Mouse (Mus musculus) forelimb bud, embryonic 11.5 days (tissue): ENCODE measurements at regions not wholly inside any gene's neighbourhood (a gene's known extent, or its start where the extent isn't known, plus 50 kb on each side); places are given as distances from the start of the nearest gene placed in this dataset.

ENCODE experiments used
- DNase-seq: peaks from one replicate; pipeline ENCODE4 v3.0.0-alpha.2; 2012; ENCODE audit warnings: low read depth, low spot score

DNA sequence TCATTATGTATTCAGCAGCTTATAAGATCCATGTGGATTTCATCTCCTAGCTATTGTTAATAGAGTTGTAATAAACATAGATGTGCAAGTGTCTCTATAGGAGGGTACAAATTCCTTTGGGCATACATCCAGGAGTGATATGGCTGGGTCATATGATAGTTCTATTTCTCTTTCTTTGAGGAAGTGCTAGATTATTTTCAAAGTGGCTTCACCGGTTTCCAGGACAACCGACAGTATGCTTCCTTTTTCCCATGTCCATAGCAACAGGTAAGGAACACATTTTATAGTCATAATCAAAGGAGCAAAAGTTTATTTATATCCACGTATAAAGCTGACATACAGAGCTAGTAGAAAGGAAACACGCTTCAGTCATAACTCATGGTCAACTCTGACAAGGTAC is 710.2 kb upstream of the Tenm4 start:
- no peak for DNase-seq

DNA sequence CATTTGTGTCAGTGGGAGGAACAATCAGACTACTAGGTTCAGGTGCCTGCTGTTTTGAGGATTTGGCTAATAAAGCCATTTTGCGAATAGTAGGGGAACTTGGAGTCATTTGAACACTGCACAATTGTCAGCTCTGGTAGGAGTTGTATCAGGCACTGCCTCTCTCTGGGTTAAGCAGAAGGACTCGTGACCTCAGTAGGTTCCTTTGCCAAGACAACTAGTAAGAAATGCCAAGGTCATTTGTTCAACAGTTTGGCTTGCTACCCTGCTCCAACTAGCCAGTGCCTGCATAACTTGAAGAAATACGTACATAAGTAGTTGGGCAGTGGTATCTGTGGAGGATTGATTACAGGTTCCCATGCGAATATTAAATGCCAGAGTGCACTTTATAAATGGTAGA is 705.5 kb upstream of the Tenm4 start:
- no peak for DNase-seq

DNA sequence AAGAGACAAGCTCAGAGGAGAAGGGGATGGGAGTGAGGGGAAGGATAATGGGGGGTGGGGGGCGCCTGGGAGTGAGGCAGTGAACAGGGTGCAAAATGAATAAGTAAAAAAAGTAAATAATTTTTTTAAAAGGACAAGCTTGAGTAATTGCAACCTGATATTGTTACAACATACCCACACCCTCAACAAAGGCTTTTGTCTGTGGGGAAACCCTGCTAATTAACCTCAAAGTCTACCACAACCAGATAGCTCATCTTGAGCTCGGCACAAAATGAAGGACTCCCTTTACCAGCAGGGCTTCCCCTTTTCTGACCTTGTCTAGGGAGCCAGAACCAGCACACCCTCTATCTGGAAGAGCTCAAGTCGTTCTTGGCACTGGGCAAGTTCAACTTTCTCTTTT is 704.0 kb upstream of the Tenm4 start:
- DNase-seq, result no peak

DNA sequence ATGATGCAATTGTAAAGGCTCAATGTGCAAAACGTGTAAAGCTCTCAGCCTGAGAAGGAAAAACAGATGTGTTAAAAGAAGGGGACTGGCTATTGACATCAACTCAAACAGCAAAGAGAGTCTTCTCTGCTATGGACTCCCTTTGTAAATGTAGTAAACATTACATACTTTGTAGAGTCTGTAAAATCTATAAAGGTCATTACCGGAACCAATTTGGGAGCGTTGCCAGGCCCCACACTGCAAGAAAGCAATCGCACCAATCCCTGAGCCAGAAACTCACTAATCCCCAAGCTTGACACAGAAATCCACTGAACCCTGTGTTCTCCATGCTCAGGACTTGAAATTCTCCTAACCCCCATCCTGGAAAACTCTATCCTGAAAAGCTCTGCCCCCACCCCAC is 697.2 kb upstream of the Tenm4 start:
- no peak for DNase-seq

DNA sequence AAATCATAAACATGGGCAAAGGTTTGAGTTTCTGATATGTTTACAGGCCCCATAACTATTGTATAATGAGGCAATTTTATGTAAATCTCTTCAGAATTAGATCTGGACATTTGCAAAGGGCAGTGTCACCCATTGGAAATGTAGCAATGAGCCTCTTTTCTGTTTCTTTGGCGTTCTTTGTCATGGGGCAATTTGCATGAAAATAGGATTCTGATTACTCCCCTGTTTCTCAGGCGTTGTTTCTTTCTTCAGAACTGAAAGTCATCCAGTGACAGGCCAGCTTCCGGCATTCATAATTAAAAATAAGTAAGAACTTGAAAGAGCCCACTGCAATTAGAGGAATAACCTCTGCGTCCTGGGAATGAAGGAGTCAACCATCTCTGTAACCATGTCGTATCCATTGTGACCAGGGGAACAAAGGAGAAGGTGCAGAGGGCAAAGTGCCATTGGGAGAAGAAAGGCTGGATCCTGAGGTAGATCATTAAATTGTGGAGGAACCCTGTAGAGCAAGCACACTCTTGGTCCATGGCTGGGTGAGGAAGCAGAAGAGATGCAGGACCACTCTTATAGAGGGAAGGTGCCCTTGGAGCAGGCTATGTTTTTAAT is 690.8 kb upstream of the Tenm4 start:
- no peak for DNase-seq

DNA sequence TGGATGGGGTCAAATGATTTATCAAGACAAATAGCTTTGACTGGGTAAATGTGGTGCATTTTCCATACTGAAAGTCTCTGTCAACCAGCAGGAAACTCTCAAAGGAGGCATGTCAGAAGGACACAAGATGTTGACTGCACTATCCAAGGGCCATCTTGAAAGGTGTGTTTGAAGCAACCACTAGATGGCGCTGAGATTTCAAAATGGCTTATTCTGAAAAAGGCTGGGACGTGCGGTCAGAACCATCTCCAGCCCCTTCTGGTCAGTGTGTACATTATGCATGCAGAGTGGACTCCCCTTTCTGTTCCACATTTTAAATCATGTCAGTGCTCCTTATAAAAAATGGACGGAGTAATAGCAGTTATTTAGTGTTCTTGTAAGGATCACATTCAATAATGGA is 681.4 kb upstream of the Tenm4 start:
- DNase-seq, result peak; percentile 71

DNA sequence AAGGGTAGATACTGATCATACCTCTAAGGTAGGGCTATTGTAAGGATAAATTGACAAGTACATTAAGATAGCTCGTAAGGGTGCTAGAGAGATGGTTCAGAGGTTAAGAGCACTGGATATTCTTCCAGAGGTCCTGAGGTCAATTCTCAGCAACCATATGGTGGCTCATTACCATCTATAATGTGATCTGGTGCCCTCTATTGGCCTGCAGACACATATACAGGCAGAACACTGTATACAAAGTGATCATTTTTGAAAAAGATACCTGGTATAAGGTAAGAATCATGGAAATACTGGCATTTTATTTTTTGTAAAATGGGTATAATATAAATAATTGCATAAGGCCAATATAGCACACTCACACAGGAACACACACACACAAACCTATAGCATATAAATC is 676.3 kb upstream of the Tenm4 start:
- DNase-seq, result no peak

DNA sequence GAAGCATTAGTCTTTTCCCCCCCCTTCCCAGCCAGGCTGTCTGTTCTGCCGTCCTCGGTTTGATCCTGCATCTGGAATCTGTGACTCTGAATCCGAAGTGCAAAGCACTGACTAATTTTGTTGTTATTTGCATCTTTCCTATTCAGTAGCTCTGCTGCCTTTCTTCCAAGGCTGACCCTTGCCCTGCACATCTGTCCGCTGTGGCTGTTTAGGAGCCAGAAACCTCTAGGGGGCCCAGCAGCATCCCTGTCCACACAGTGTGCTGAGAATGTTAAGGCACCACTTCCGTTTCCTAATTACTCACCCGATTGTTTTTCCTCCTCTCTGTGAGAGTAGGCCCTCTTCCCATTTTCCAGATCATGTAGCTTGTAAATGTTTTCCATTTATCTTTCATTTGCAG is 668.1 kb upstream of the Tenm4 start:
- no peak for DNase-seq

DNA sequence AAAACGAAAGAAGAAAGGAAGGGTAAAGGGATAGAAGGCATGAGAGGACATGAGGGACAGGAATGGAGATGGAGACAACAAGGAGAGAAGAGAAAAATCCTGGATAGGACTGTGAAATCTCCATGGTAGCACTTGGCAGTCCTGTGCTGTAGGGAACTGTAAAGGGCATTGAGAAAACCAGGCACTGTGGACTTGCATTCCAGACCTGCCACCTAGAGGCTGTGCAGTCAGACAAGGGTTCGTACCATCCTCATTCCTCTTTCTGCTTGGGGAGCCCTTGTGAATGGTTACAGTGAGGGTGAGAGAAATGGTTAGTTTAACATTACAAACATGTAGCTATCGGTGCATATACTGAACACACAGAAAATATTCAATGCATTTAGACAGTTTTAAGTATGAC is 623.8 kb upstream of the Tenm4 start:
- no peak for DNase-seq

DNA sequence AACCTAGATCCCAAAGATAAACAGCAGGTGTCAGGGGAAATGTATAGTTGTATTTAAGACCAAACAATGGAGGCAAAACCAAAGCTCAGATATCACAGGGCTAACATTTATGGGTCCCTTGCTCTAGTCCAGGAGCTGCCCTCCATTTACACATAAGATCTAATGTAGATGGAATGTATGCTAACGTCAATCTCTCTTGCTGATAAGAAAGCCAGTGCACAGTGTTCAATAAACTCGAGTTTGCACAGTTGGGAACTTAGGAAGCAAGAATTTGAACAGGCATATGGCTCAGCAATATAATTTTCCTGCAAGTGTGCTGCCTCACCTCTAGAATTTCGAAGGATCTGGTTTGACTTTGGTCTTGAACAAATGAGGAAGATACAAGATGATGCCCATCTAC is 620.9 kb upstream of the Tenm4 start:
- no peak for DNase-seq

DNA sequence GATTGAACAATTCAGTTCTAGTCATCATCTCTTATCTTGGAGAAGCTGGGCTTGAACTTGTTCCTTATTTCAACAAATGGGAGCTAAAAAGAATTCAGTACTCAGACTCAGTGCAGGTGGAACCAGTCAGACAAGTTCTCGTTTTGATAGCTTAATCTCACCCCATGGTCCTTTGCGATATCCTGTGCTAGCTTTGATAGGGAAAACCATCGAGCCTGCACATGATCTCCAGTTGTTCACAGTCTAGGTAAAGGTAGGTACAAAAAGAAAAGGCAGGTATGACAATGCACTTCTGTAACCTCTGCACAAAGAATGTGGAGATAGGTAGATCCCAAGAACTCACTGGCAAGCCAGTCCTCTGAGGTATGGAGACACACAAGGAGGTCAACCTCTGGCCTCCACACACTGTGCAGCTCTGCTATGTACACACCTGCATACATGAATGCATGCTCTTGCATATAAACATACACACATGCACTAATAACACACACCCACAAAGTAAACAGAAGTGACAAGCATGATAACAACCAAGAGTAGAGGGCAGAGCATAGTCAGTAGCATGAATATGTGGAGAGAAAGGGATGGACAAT is 619.2 kb upstream of the Tenm4 start:
- no peak for DNase-seq

DNA sequence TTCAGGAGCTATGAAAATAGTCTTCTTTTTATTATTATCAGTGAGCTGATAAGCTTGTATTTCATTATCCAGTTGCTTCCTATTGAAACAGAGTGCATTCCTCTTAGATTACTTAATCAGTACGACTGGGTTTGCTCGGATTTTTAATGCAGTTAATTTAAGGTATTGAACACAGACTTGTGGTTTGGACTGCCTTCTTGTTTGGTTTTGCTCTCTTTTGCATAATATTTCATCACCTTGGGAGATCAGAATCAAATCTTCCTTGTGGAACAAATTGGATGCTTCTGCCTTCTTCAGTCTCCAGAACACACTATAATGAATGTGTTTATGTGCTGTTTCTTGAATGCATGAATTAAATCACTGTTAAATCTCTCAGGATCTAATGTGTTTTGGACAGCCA is 612.5 kb upstream of the Tenm4 start:
- no peak for DNase-seq

DNA sequence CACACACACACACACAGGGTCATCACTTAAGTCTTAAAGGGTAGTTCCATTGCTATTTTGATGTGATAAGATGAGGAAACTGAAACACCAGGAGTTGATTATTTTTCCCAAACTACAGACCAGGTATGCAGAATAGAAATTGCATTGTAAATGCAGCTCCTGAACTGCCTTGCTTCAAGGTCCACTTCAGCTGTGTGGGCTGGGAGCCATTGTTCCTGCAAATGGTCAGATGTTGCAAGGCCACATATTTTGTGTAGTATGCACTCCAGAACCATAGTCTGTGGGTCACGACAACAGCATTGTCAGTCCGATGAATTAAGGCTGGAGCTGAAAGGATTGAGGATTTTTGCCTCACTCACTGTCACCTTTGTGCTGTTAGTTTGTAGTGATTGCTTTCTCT is 592.4 kb upstream of the Tenm4 start:
- no peak for DNase-seq

DNA sequence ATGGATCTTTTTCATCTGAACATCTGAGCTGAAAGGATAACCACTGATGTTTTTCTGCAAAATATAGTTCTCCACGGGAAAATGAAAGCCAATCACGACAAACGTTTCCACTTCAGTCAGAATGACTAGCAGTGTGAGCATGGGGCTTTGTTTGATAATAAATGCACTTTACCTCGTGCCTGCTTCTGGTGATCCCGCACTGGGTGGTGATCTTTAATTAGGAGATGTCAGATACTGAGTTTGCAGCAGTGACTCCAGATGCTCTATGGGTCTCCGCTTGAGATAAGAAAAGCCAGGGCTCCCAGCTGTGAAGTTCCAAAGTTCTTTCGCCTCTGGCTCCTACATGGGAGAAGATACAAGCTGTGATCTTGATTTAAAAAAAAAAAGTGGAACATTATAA is 589.7 kb upstream of the Tenm4 start:
- no peak for DNase-seq

DNA sequence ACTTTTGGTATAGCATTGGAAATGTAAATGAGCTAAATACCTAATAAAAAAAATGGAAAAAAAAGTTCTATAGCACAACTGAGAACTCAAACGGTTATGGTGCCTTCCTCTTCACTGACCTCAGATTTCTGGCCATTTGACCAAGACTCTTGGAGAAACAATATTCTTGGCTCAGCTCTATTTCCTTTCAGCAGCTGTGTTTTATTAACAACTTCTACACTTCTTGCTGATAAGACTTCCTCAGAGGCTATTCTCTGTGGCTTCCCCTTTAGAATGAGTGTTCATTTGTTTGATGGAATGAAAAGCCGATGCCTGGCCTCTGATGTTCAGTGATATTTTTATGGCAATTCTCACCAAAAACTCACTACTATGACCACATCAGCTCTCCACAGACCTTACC is 572.7 kb upstream of the Tenm4 start:
- no peak for DNase-seq

DNA sequence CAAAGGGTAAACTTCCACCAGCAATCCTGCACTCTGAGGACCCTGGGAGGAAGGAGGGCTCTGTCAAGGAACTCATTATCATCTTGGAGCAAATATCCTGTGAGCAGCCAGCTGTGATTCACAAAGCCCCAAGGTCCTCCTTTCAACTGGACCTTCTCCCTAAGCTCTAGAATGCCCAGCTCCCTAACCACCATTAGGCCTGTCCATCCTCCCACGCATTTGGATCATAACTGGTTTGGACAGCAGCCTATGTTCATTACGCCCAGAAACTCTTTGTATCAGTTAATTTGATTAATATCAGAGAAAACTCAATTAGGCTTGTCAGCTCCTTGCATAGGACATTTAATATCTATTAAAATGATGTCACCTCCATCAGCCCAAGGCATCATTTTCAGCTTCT is 557.3 kb upstream of the Tenm4 start:
- DNase-seq, result no peak

DNA sequence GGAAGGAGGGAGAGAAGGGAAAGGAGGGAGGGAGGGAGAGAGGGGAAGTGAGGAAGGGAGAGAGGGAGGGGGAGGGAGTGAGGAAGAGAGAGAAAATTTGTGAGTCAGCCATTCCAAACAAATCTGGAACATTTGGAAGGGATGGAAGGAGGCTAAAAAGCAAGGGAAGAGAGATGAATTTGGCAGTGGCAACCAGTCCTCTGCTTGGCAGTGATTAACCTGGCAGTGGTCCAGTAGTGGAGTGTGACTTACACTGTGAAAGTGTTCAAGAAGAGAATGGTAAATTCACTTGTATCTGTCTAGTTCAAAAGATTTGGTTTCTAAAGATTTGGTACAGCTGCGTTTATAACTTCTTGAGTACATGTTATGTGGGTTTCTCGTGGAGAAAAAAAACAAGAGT is 553.7 kb upstream of the Tenm4 start:
- DNase-seq, result no peak

DNA sequence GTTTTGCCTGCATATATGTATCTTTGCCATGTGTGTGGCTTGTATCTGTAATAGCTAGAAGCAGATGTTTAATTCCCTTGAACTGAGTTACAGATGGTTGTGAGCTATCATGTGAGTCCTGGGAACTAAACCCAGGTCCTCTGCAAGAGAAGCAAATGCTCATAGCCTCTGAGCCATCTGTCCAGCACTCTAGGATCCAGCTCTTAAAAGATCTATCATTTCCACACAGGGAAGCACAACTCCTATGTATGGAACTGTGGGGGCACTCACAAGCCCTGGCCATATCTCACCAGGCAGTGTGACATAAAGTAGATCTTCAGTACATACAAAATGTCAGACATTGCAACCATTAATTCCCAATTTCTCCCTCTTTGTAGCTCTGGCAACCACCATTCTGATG is 552.9 kb upstream of the Tenm4 start:
- DNase-seq, result no peak

DNA sequence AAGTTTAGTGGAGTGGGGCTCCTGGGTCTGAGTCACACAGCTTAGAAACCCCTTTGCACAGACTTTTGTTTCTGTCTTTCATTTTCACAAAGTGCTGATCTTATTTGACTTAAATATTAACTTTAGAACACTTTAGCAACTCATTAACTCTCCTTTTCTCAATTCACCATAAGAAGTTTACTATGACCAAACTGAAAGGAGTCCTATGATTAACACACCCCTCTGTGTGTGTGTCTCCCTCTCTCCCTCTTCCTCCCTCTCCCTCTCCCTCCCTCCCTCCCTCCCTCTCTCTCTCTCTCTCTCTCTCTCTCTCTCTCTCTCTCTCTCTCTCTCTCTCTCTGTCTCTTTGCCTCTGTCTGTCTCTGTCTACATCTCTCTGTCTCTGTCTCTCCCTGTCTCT is 551.0 kb upstream of the Tenm4 start:
- no peak for DNase-seq

DNA sequence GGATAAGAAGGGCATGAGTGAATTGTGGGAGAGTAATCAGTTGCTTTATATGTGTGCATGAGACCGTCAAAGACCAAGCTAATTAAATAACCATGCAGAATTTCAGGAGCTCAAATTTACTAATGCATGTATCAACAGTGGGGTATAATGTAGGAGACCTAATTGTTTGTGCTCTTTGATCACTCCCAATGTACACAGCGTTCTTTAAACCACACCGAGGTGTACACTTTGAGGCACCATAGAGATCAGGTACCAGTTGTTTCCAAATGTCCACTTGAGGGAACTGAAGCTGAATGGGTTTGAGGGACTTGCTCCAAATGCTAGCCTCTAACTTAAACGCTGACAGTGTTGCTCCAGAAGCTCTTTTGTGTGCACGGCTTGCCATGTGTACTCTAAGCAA is 530.4 kb upstream of the Tenm4 start:
- DNase-seq, result no peak

DNA sequence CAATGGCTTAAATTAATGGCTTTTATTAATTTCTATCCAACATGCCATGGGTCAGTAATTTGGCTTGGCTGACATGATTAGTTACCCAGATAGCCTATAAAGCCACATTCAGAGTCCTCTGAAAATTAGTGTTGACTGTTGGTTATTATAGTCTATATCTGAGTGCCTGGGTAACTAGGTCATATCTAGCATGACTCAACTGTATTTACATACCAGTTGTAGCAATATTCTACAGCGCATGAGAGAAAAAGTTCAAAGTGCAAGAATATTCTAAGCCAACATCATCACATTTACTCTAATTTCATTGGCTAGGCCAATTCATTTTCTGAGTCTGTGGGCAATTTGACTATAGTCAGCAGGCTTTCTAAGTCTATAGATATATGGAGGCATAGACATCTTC is 496.7 kb upstream of the Tenm4 start:
- DNase-seq, result no peak

DNA sequence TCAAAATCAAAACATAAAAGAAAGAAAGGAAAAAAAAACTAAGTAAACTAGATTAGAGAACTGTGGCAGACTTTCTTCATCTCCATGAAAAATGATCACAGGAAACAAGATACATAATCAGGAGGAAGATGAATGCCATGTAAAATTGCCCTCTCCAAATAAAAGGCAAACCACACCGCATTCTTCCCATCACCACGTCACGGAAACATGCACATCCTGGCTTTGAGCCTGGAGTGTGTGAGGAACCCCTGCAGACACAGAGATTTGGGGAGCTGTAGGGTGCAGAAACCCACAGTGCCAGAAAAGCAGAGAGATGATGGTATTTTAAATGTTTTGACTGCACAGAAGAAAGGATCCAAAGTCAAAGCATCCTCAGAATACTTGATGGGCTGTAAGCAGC is 488.5 kb upstream of the Tenm4 start:
- no peak for DNase-seq

DNA sequence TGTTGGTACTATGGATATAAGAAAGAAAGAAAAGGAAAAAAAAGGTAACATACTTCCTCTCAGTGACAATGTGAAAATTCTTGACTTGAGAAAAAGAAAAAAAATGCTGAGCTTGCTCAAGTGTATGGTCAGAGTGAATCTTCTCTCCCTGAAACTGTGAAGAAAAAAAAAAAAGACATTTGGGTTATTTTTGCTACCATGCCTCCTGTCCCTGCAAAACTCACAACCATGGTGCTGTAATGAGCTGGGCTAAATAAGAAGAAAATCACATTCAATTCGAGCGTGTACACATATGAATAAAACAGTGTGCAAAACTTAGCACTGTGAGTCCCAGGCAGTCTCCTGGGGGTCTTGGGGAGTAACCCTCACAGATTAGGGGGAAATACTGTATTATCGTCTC is 483.3 kb upstream of the Tenm4 start:
- no peak for DNase-seq
